Mouse (Mus musculus): ENCODE results near the gene Megf11.
"Not testable (repeated sequence)": the region's sequence is repeated elsewhere in the genome, so short reads cannot be mapped to it uniquely, and the experiment has no call there.

Gene Megf11

GRCm38 (mm10) chr9:64654723-64655122 is 269.3 kb downstream of the Megf11 start:
- no peak for DNase-seq

- DNase-seq = no peak
These were observed 271.2 kb downstream of the Megf11 start for GRCm38 (mm10) chr9:64656613-64657012.

DNA sequence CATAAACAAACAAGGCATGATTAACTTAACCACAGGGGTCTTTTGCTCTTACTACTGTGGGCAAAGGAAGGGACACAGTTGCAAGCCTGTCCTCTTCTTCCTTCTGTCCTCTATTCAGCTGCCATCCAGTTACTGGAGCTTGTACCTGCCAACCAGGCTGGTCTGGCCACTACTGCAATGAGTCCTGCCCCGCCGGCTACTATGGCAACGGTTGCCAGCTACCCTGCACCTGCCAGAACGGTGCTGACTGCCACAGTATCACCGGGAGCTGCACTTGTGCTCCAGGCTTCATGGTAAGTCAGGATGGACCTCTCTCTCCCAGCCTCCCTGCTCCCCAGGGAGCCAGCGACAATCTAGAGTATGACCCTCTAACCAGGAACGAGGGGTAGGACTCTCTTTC is 274.8 kb downstream of the Megf11 start:
- DNase-seq = peak; percentile 45 to 67

GRCm38 (mm10) chr9:64664612-64665011 is 279.2 kb downstream of the Megf11 start:
- DNase-seq = no peak

GRCm38 (mm10) chr9:64666549-64666948 is 281.1 kb downstream of the Megf11 start:
- DNase-seq = no peak

DNA sequence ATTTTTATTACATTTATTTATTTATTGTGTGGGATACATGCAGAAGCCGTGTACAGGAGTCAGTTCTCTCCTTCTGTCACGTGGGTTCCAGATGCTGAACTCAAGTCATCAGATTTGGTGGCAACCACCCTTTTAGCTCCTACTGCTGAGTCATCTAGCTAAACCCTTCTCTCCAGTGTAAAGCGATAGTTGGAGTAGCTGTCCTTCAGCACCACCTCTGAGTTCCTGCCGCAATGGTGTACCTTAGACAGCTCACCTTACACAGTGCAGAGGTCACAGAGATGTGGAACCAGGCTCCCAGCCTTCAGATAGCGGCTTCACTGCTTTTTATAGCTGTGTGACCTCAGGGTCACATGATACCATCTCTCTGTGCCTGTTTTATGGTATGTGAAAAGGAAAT is 282.1 kb downstream of the Megf11 start:
- no peak for DNase-seq

- no peak for DNase-seq
These were observed 282.6 kb downstream of the Megf11 start for GRCm38 (mm10) chr9:64668001-64668400.

- DNase-seq = not testable (repeated sequence)
These were observed 286.2 kb downstream of the Megf11 start for GRCm38 (mm10) chr9:64671341-64672319.

DNA sequence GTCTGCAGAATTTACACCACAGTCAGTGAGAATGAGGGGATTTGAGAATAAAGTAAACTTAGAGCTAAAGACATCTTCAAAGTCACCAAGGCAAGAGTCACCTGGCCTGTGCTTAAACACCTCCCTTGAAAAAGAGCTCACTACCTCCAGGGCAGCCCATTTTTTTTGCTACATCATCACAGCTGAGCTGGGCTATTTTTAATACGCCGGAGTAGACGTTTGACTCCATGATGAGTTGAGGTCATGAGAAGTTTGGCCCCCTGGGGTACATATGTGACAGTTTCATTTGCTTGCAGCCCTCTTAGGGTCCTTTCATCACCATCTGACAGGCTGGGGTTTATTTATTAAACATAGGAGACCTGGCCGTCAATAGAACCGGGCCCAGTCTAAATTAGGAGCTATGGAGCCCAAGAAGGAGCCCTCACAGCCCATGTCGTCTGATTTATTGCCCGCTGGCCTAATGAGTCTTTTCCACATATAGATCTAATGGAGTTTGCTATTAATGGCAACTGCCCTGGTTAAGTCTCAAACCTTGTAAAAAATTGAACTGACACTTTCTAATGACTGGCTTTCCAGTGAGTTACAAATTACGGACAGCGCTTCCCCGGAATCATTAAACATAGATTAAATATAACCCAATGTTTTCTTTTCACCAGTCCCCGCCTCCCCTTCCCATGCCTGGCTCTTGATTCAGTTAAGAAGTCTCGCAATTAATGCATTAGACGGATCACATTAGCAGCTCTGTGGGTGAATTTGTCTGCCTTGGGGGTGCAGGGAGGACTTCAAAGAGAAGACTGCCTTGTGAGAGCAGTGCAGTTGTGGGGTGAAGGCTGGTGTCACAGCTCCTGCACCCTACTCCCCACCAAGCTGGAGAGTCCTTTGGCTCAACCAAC is 301.9 kb downstream of the Megf11 start:
- DNase-seq = no peak

DNA sequence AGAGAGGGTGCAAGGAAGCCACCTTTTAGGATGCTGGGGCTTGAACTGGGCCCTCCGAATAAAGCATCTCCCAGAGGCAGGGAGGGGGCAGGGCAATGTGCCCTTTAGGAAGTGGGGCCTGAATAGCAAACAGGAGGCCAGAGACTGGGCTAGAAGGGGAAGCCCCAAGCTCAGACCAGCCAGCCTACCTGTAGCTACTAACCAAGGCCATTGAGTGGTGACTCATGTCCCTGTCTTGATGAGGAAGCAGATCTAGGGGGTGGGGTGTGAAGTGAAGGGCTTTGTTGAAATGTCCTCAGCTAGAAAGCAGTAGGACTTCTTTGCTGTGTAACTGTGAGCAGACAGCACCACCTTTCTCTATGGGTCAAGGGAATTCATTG is 302.6 kb downstream of the Megf11 start:
- no peak for DNase-seq

DNA sequence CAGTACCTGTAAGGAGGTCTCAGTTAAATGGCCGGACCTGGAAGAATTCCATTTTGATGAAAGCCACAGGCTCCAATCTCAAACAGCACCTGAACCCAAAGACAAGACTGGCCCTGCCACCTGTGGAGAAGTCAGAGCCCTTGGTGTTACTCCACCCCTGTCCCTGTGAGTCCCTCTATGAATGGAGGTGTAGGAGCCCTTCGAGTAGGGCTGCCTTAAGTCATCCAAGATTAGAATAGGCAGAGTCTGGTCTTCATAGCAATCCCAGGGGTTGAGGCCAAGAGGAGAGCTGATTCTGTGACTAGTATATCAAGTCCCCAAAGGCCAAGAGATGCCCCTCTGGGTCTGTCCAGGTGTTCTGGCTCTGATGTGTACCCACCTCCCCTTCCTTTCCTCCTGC is 305.3 kb downstream of the Megf11 start:
- DNase-seq = no peak

DNA sequence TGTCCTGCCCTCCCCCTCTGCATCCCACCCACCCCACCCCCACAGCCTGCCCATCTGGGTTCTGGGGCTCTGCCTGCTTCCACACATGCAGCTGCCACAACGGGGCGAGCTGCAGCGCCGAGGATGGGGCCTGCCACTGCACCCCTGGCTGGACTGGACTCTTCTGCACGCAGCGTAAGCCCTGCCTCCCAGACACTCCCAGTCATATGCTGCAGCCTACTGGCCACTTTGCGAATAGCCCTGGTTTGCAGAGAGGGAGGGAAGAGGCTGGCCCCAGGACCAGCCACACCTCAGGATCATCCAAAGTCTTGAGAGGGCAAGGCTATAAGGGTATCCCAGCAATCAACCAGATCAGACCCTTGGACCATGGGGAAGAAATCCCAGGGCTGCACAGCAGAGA is 305.8 kb downstream of the Megf11 start:
- DNase-seq = peak; percentile 70 to 71

GRCm38 (mm10) chr9:64693094-64693493 is 307.7 kb downstream of the Megf11 start:
- DNase-seq = no peak

DNA sequence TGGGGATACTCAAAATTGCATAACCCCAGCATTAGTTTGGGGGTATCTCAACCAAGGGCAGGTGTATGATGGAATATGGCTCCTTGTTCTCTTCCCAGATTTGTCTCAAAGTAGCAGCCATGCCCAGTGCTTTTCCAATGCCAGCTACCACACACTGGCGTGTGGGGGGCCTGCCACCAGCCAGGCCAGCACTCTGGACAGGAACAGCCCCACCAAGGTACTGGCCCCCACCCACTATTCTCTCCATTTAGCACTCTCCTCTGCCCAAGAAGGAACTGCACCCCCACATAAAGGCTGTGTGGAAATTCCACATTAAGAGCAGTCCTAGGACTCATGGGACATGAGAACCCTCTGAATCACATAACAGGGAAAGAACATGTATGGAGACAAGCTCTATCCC is 309.8 kb downstream of the Megf11 start:
- no peak for DNase-seq

- no peak for DNase-seq
These were observed 311.0 kb downstream of the Megf11 start for GRCm38 (mm10) chr9:64696404-64696803.

DNA sequence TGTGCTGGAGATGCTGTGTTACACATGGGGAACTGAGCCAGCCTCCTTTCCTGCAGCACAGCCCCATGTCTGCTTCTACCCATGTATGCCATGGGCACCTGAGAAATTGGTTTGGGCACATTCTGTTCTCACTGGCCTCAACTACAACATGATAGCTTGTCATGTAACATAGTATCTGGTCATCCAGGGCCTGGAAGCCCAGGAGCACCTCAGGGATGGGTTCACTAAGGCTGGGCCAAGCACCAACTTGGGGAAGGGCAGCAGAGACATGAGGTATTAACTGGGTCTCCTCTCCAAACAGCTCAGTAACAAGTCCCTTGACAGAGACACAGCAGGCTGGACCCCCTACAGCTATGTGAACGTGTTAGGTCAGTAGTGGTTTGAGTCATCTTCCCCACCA is 311.6 kb downstream of the Megf11 start:
- no peak for DNase-seq

GRCm38 (mm10) chr9:64697677-64698076 is 312.3 kb downstream of the Megf11 start:
- no peak for DNase-seq

GRCm38 (mm10) chr9:64698586-64698985 is 313.2 kb downstream of the Megf11 start:
- no peak for DNase-seq

DNA sequence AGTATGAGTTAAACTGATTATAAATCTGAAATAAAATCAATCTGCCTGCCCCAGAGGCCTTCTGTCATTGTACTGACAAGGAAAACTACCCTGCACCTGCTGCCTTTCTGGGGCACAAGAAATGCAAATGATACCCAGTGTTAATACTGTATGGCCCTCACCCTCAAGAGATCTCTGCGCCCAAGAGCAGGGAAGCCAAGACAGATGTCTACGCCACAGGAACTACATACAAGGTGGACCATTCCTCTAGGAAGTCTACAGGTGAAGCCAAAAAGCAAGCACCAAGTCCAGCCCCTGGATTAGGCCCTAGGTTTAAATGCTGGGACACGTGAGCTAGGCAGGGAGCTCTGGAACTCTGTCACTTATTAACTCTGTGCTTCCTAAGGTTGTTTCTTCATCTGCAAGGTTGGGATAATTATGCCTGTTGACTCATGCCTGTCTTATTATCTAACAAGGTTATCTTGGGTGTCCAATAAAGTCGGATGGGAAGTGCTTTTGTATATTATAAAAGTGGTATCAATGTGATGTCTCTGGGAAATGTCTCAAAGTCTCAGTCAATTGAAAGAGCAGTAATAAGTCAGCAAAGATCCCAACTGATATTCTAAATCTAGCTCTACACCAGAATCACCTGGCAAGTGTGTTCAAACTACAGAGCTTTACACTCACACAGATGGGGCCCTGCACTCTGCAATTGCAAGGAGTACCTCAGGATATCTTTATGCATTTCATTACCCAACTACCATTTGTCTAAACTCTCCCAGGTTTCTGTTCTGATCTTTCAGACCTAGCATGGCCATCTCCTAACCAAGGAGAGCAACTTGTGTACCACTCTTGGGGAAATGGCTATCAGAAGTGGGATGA is 315.3 kb downstream of the Megf11 start:
- no peak for DNase-seq

DNA sequence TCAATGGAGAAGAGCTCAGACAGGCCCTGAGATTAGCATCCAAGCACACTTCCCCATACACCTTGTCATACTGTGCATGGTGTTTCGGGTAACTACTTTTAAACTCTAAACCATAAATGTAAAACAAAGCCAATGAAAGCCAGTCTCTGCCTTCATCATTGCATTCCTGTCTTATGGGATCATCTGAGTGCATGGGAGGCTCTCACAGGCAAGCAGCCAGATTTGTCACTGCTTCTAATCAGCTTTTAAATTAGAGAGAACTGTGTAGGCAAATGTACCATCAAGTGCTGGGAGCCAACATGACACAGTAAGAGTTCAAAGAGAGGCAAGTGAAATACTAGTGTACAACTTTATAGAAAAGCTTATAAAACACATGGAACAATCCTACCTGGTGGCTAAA is 316.2 kb downstream of the Megf11 start:
- no peak for DNase-seq

DNA sequence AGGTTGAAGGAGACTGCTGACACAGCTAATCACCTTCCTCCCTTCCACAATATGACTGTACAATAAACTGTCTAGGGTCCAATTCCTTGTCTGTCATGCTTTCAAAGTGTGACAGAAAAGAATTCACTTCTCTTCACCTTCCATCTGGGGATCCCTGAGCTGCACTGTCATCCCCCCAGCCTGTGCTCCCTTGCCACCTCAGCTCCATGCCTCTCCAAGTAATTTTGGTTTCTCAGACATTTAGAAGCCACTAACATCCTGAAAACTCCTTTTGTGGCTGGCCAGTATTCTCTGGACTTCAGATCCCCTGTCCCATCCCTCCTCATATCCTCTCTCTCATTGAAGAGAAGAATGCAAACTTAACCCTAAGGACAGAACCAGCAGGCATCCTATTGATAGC is 317.0 kb downstream of the Megf11 start:
- DNase-seq = no peak

DNA sequence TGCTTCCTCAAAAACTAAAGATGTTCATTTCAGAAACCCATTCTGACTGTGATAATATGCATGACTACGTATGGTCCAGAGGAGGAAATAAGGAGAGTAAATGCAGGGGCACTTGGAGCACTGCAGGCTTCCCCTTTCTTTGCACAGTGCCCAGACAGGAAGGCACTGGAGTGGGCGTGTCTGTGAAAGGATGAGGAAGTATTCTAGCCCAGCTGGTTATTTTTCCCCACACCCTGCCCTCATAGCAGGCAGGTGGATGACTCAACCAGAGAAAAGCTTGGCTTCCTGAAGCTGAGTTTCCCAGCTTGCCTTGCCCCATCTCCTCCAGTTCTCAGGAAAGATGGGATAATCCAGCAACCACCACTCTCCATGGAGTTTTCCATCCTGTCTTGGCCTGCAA is 317.5 kb downstream of the Megf11 start:
- DNase-seq = no peak

All from cerebellum, postnatal 36 days (tissue).